Mouse (Mus musculus): ENCODE results near the gene Rufy3.

The Rufy3 gene

DNA sequence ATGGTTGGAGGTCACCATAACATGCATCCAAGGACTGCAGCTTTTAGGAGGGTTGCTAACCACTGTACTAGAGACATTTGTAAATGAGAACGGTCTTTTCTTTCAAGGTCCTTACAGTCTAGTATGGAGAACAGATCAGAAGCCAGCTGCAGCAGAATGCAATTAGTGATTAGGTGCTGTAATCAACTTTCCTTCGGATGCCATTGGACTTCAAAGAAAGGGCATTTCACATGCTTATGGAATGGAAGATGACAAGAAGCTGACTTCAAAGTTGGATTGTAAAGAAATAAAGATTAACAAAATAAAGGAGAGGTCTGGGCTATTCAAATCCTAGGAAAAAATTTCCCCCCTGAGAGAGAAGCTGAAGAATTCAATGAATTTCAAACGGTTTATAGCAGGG is 119.4 kb downstream of the Rufy3 start:
- DNase-seq (ENCODE audit: low read depth, low spot score) = no peak

DNA sequence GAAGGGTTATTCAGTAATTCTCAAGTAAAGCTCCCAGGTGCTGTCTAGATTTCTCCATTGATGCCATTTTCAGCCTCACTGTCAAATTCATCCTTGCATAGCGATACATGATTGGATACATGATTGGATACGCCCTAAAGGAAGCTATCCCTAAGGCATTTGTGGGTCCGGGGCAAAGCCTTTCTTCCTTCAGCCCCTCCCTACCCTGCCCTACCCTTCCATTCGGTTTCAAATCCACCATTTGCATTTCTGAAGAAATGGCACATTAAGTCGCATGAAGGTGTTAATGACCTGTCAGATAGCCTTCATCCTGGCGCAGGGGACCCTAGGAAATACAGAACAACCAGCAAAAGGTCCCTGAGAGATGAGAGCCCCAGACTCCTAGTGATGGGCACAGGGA is 120.5 kb downstream of the Rufy3 start:
- no peak for DNase-seq (ENCODE audit: low read depth, low spot score)

DNA sequence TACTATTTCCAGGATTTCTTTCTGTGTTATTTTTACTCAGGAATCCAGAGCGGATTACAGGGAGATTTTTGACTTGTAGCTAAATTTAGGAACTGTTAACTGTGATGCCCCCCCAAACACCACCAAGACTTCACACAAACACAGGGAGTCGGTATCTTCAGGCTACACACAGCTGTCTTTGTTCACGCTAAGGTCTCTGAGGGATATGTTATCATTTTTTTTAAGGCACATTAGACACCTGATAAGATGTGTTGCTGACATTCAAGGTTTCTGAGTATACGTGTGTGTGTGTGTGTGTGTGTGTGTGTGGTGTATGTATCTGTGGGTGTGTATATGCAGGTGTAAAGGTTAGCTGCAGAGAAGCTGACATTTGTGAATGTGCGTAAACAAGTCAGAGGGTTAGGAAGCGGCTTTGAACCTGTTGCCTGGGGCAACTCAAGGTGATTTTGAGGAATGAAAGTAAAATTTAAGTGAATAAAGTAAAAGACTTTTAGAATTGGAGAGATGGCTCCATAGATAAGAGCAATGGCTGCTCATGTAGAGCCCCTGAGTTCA is 121.0 kb downstream of the Rufy3 start:
- no peak for DNase-seq (ENCODE audit: low read depth, low spot score)

DNA sequence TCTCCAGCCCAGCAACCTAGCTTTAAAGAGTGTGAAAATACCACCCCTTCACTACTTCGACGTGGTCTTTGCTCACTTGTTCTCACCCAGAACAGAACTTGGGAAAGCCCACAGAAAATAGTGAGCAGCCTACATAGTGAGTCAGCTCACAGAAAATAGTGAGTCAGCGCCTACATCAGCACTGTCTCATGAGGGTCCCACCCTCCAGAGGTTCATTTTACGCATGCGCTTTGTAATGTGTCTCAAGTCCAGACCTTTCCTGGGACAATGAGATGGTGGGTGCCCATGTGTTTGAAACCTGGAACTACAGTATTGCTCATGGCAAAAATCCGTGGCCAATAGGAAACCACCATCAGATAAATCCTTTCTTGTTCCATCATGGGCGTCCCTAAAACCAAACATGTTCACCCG is 123.2 kb downstream of the Rufy3 start:
- DNase-seq (ENCODE audit: low read depth, low spot score) = no peak

DNA sequence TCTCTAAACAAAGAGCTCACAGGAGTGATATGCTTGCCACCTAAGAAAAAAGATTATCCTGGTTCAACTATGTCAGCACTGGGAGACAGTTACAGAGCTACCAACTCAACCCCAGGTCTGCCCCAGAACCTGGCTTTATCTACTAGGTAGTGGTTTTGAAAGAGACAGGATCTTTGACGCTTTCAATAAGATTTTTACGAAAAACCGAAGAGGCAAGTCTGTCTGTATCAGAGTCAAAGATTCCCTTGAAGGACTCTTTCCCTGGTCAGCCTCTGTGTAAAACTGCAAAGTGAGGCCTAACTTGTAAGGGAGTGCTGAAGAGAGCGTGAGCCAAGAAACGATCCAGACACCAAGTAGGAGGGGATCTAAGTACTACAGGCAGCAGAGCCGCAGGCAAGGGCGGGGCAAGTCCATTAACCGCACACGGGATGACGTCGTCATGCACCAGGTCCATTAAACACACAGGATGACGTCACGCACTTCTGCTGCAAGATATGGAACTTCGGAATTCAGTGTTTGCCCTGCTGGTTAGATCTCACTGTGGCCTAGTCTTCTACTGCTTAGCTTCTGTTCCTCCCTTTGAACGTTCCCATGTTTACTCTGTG is 123.8 kb downstream of the Rufy3 start:
- no peak for DNase-seq (ENCODE audit: low read depth, low spot score)

DNA sequence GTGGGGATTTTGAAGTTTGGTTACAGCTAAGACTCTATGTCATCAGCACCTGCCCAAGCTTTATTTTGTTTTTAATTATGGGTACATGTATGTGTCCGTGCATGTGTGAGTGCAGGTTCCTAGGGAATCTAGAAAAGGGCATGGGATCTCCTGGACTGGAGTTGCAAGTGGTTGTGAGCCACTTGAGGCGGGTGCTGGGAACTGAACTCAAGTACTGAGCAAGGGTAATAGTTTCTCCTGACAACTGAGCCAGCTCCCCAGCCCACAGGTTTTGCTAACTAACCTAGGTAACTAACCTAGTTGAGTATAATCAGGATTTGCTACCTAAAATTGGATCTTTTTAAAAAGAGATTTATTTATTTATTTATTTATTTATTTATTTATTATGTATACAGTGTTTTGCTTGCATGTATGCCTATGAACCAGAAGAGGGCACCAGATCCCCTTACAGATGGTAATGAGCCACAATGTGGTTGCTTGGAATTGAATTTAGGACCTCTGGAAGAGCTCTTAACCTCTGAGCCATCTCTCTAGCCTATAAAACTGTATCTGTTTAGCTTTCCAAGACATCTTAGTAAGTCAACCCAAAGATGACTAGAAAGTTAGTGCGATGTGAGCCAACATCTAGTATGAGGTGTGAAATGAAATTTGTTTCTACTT is 124.6 kb downstream of the Rufy3 start:
- DNase-seq (ENCODE audit: low read depth, low spot score) = peak; percentile 40

DNA sequence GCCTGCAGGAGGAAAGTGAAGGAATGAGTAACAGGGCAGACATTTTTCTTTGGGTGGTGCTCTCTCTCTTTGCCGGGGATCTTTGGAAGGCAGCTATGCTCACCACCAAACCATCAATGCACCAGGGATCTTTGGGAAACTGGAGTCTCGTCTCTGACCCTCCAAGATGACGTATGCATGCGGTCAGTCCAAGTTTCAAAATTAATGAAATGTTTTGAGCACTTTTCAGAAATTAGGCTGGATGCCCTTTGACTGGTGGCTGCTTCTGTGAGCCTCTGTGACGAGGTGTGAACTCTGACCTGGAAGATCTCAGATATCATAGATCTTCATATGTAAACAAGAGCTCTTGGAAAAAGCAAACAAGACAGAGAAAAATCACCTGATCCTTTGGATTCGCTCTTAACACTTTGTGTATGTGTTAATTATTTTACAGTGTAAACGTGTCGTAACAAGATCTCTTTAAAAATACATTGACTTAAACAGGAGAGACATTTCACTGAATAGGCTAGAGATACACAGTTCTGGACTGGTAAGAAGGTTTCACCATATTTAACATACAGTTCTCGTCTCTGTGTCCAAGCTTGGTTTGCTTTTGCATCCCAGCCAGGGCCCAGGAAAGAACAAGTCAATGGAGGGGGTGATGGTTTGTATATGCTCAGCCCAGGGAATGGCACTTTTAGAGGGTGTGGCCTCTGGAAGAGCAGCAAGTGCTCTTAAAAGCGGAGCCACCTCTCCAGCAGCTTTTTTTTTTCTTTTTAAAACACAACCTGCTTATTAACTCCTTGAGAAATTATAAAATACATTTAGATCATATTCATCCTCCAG is 126.1 kb downstream of the Rufy3 start:
- DNase-seq (ENCODE audit: low read depth, low spot score) = no peak

DNA sequence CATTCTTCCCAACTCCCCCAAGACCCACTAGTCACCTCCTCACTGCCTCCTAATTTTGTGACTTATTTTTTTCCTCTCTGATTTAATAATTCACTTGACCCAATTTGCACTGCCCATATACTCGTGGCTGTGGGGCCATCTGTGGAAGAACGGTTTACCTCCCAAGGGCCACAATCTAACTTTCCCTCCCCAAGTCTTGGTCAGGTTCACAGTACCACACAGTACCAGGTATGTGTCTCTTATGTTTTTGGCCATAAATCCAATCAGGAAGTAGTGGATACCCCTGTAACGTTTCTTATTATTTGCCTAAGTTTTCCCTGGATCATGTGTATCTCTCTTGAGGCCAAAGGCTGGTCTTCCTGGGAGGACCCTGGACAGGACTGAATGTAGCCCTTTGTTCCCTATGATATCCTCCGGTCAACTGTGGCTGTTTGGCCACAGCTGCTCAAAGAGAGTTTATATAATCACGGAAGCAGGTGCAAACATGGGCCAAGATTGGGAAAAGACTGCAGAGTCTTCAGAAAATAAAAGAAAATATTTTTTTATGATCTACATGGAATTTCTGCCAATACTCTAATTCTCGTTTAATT is 126.8 kb downstream of the Rufy3 start:
- DNase-seq (ENCODE audit: low read depth, low spot score) = no peak

DNA sequence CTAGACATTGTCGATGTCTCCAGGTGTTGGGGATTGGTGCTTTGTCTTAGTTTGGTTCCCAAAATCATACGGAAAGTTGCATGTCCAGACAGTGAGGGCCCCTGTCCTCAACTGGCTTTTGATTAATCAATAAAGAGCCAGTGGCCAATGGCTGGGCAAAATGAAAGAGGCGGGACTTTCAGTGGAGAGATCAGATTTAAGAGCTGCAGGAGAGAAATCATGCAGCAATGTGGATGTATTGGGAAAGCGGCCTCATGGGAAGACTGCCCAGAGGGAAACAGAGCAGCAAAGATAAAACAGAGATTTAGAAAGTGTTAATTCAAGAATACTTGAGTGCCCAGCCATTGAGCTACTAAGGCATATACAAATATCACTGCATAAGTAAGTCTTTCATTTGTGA is 127.7 kb downstream of the Rufy3 start:
- no peak for DNase-seq (ENCODE audit: low read depth, low spot score)

DNA sequence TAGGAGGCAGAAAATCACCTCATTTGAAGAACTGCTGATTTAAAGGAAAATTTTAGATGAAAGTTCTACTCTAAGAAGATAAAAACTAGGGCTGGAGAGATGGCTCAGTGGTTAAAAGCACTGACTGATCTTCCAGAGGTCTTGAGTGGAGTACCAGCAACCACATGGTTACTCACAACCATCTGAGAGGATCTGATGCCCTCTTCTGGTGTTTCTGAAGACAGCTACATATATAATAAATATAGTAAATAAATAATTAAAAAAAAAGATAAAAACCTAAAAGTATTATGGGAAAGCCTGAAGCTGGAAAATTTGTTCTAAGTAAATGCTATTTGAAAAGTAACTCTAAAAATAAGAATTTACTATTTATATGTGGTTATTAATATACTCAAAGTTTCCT is 128.2 kb downstream of the Rufy3 start:
- DNase-seq (ENCODE audit: low read depth, low spot score) = no peak

DNA sequence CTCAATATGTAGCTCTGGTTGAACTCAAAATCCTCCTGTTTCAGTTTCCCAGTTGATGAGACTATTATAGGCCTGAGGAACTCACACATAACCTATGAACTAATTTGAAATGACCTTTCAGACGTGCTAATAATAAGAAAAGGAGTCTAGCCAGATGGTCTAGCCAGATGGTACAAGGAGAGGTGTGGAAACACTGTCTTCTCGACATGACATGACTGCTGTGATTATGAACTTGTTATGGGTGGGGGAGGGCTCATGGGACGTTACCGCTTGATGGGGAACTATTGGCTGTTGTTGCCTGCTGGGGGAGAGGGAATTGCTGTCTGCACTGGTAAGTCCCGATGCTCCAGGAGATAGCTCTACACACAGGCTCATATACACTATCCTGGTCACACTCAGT is 132.5 kb downstream of the Rufy3 start:
- no peak for DNase-seq (ENCODE audit: low read depth, low spot score)

DNA sequence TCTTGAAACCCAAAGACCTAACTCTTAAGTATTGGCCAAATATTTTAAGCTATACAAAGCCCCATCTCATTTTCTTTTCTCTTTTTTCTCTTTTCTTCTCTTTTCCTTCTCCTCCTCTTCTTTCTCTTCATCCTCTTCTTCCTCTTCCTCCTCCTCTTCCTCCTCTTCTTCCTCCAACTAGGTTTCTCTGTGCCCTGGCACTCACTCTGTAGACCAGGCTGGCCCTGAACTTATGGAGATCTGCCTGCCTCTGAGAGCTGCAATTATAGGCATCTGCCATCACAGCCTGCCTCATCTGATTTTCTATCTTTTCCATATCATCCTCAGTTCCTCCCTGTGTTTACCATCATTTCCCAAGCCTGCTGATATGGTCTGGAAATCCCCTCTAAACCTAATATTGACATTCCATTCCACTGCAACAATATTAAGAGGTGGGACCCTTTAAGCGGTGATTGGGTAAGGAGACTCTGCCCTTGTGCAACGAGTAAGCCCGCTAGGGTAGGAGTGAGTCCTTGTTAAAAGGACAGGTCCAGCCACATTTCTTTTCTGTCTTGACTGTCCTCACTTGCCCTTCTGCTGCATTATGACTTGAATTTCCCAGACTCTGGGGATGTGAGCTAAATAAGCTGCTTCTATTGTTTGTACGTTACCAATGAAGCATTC is 134.5 kb downstream of the Rufy3 start:
- no peak for DNase-seq (ENCODE audit: low read depth, low spot score)

Data from telencephalon, adult 2 months (tissue).